Mouse (Mus musculus) forebrain, postnatal 0 days (tissue): ENCODE results near the gene Ephb4. TPM values are rescaled to one million over a fixed set of nuclear protein-coding genes. Genes with fewer than 3 reads are reported as not detected.

Experiments
- ATAC-seq: fragments of 200-750 bp; cut with Nextera tagmentation; 2 replicates; pipeline ENCODE4 v1.8.0; 2017; ENCODE audit warnings: mild to moderate bottlenecking, moderate library complexity
- DNase-seq: peaks from one replicate; pipeline ENCODE4 v3.0.0-alpha.2; 2015
- H3K27ac ChIP-seq: fragments of 300-500 bp; sonication (generic); 2 replicates; pipeline ENCODE4 v1.5.1; 2014; ENCODE audit warnings: low read depth, mild to moderate bottlenecking, antibody characterized with exemption, low read length, moderate library complexity, mixed read lengths
- H3K27me3 ChIP-seq: fragments of 300-500 bp; sonication (generic); 2 replicates; pipeline ENCODE4 v1.6.1; 2014; ENCODE audit warnings: mild to moderate bottlenecking, low read length, mixed read lengths; ENCODE audit not compliant: insufficient read depth
- H3K36me3 ChIP-seq: fragments of 300-500 bp; sonication (generic); 2 replicates; pipeline ENCODE4 v1.6.1; 2014; ENCODE audit warnings: mild to moderate bottlenecking, moderate library complexity; ENCODE audit not compliant: insufficient read depth
- H3K4me1 ChIP-seq: fragments of 300-500 bp; sonication (generic); 2 replicates; pipeline ENCODE4 v1.6.1; 2014; ENCODE audit warnings: antibody characterized with exemption; ENCODE audit not compliant: insufficient read depth
- H3K4me2 ChIP-seq: fragments of 300-500 bp; sonication (generic); 2 replicates; pipeline ENCODE4 v1.6.1; 2014; ENCODE audit warnings: low read depth, mild to moderate bottlenecking, moderate library complexity
- H3K4me3 ChIP-seq: fragments of 300-500 bp; sonication (generic); 2 replicates; pipeline ENCODE4 v1.5.1; 2014; ENCODE audit warnings: low read depth, low read length, mixed read lengths
- H3K9ac ChIP-seq: fragments of 300-500 bp; sonication (generic); 2 replicates; pipeline ENCODE4 v1.6.1; 2014; ENCODE audit warnings: mild to moderate bottlenecking
- H3K9me3 ChIP-seq: fragments of 300-500 bp; sonication (generic); 2 replicates; pipeline ENCODE4 v1.6.1; 2016; ENCODE audit warnings: low read length
- CTCF ChIP-seq: sonication (generic); IDR thresholded peaks from 2 replicates; pipeline ENCODE4 v1.5.1; 2016; ENCODE audit warnings: antibody characterized with exemption, control low read depth, low read depth
- WGBS: fragments of 180-500 bp; shearing (Covaris S2); extraction: QIAGEN DNeasy Blood & Tissue Kit; methylation state at CpG from one replicate; pipeline ENCODE4 v1.1.7; 2014; 5-methylcytosine and 5-hydroxymethylcytosine counted together
- polyA plus RNA-seq: library from polyadenylated mRNA; unstranded; fragments of >200 nt; fragmentation: Nextera tagmentation; extraction: Ambion mirVana; gene quantifications from 2 replicates; pipeline ENCODE4 v1.2.1, GENCODE M21; 2015
- total RNA-seq: library from RNA; depleted of rRNA; stranded (reverse); fragments of >200 nt; gene quantifications from 2 replicates; pipeline ENCODE4 v1.2.3, GENCODE M21; 2014

Ephb4 gene
- total and polyA plus RNA-seq, 2 experiments from 2014 or later = 4.9 to 12.7 TPM

DNA sequence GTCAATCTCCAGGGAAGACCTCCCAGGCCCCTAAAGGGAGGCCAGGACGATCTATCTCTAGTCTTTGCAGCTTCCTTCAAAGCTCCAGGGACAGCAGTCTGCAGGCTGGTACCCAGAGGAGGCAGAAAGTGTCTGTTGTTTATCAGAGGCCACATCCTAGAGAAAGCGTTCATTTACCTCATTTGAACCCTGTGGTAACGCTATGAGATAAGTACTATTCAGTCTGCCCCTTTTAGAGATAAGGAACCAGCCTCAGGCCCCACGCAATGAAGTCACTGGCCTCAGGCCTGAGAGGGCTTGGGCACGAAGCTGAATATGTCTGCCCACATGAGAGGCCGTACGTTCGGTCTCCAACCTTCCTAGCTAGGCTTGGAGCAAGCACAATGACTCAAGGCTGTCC is 32.5 kb upstream of the Ephb4 start:
- H3K36me3 ChIP-seq = peaks cover 45% of the 10 kb centered on the region
- no peak overlapping the region for H3K4me3 ChIP-seq
- no peak for TF ChIP-seq CTCF
- no peak overlapping the region for H3K9ac ChIP-seq
- no peak for ATAC-seq
- H3K9me3 ChIP-seq = no peaks in the 10 kb centered on the region
- H3K4me1 ChIP-seq = peaks cover 10% of the 10 kb centered on the region; the same call in 1 of the 2 replicates
- H3K4me2 ChIP-seq = no peak overlapping the region
- H3K27me3 ChIP-seq = no peaks in the 10 kb centered on the region
- no peak for DNase-seq
- 93% methylated on average over 8 of the region's 8 CpGs for WGBS
- H3K27ac ChIP-seq = no peak overlapping the region

DNA sequence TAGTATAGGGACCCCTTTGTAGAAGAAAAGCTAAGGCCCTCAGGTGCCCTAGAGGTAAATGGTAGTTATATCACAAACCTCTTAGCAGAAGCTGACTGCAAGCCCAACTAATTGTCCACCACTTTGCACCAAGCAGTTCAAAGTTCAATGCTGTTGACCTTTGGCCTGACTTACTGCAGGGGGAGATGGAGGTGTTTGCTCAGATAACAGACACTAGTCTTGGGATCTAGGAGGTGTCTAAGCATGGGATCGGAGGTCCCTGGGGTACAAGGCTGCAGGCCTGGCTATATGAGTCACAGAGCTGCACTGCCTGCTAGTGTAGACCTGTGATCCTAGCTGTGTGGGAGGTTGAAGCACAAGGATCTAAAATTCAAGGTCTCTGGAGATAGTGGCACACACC is 31.3 kb upstream of the Ephb4 start:
- DNase-seq (no peak), ATAC-seq (no peak)
- TF ChIP-seq CTCF = no peak
- peaks cover 45% of the 10 kb centered on the region for H3K36me3 ChIP-seq
- peaks cover 10% of the 10 kb centered on the region; the same call in 1 of the 2 replicates for H3K4me1 ChIP-seq
- no peak overlapping the region for H3K4me3 ChIP-seq
- no peak overlapping the region for H3K9ac ChIP-seq
- no peaks in the 10 kb centered on the region for H3K9me3 ChIP-seq
- H3K27me3 ChIP-seq = no peaks in the 10 kb centered on the region
- H3K4me2 ChIP-seq = no peak overlapping the region
- WGBS = 95% methylated on average over 1 of the region's 1 CpGs
- H3K27ac ChIP-seq = no peak overlapping the region

DNA sequence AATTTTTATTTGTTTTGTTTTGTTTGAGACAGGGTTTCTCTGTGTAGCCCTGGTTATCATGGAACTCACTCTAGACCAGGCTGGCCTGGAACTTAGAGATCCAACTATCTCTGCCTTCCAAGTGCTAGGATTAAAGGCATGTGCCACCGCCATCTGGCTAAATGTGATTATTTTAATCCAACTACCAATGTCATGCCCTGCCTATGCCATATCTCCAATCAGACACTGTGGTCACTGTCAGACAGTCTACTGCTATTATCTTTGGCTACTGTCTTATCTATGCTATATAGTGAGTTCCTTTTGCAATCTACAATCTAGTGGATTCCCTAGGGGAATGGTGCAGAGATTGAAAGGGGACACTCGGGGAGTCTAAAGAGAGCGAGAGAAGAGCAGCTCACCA is 28.9 kb upstream of the Ephb4 start:
- Histone ChIP-seq H3K4me3 (no peak overlapping the region), H3K4me1 (no peaks in the 10 kb centered on the region), H3K9ac (no peak overlapping the region), H3K4me2 (no peak overlapping the region), H3K27ac (no peak overlapping the region), H3K36me3 (peaks cover 51% of the 10 kb centered on the region), H3K9me3 (no peaks in the 10 kb centered on the region), H3K27me3 (no peaks in the 10 kb centered on the region)
- WGBS = 98% methylated on average over 3 of the region's 3 CpGs
- no peak for DNase-seq
- TF ChIP-seq CTCF = no peak
- no peak for ATAC-seq

DNA sequence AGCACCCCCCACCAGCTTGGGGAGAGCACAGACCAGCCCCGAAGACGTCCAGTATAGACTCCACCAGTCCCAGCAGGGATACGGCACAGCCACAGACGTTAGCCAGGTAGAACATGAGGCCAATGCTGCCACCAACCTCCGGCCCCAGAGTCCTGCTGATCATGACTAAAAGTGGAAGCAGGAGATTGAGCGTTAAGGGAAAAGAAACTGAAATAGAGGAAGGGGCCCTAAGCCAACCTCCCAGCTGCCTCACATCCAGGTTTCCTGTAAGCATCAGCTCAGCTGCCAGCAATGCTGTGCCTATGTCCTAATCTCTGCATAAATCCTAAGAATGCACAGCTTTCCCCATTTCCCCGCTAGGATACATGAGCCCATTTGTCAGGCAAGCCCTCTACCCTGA is 19.0 kb upstream of the Ephb4 start:
- Histone ChIP-seq H3K4me2 (no peak overlapping the region), H3K27ac (no peak overlapping the region), H3K9me3 (no peaks in the 10 kb centered on the region), H3K4me1 (0 out of 2 replicates have a peak, but pooled peaks cover 7% of the 10 kb centered on the region), H3K9ac (no peak overlapping the region), H3K27me3 (no peaks in the 10 kb centered on the region), H3K4me3 (no peak overlapping the region), H3K36me3 (peaks cover 14% of the 10 kb centered on the region; the same call in 1 of the 2 replicates)
- no peak for TF ChIP-seq CTCF
- ATAC-seq (no peak), DNase-seq (no peak)
- WGBS = 88% methylated on average over 7 of the region's 7 CpGs

DNA sequence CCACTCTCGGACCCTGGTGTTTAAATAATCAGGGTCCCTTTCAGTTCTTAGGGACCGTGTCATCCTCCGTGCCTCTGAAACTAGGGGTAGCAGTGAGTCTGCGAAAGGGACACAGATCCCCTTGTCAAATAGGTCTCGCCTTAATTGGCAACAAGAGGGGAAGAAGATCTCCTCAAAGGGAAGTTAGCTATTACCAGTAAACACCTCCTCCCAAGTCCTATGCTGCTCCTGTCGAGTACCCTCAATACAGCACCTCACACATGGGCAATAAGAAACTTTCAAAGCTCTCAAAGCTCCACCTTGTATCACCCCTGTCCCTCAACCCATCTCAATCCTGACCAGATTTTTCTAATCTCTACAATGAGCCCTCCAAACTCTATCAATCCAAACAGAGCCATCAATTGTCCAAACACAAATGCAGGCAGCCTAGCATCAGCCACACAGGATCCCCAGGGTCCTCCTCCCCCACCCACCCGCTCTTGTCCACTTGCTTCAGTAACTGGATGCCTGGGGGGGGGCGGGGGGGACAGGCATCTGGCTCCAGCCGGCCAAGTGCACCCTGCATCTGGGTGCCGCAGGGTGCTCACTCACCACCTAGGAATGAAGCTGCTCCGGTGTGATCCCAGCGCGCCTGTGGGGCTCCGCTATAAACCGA is 16.9 kb upstream of the Ephb4 start:
- ATAC-seq (peak; percentile 19), DNase-seq (peak; percentile 13)
- Histone ChIP-seq H3K27ac (no peak overlapping the region; the same call in 1 of the 2 replicates), H3K4me3 (peak overlapping the region; percentile 71), H3K27me3 (no peaks in the 10 kb centered on the region), H3K9ac (peak overlapping the region; percentile 86), H3K4me1 (0 out of 2 replicates have a peak, but pooled peaks cover 7% of the 10 kb centered on the region), H3K9me3 (no peaks in the 10 kb centered on the region), H3K4me2 (peak overlapping the region; percentile 85), H3K36me3 (0 out of 2 replicates have a peak, but pooled peaks cover 3% of the 10 kb centered on the region)
- TF ChIP-seq CTCF = no peak
- 15% methylated on average over 15 of the region's 15 CpGs for WGBS

DNA sequence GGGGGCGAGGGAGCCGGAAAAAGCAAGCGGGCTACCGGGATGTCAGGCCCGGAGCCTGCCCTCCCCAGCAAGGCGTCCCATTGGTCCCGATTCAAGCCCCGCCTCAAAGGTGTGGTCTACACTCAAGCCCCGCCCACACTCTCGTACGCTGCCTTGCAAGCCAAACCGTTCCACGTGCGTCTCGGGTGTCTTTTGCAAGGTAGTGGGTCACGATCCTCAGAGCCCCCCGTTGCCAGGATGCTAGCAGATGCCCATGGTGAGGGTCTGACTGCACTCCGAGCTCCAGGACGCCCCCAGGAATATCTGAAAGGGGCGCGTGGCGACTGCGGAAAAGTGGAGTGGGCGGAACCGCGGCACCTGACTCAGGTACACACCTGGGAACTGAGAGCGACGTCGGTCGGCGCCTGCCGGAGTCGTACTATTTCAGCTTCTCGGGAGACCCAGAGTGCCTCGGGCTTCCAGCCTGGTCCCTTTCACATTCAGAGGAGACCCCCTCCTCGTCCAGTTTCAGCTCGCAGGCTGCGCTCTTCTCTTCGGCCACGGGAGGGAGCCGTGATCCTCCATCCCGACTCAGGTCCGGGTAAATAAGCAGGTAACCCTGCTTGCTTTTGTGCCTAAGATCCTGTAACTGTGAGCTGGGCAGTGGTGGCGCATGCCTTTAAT is 16.3 kb upstream of the Ephb4 start, which contains the start of gene Slc12a9:
Gene Slc12a9 (minus strand): TSS at position 86 of the 663 bp plus-strand sequence.
- peak within 1 kb of the TSS; percentile 31 for H3K27ac ChIP-seq
- 0 out of 2 replicates have a peak, but pooled peaks cover 7% of the 10 kb centered on the region for H3K4me1 ChIP-seq
- H3K9me3 ChIP-seq = no peaks in the 10 kb centered on the region
- peak within 1 kb of the TSS; percentile 86 for H3K9ac ChIP-seq
- DNase-seq = peak; percentile 96
- peak; percentile 92 for ATAC-seq
- WGBS = under 1% methylated on average over 44 of the region's 44 CpGs
- H3K36me3 ChIP-seq = no peaks in the 10 kb centered on the region
- H3K27me3 ChIP-seq = no peaks in the 10 kb centered on the region
- H3K4me3 ChIP-seq = peak within 1 kb of the TSS; percentile 71
- TF ChIP-seq CTCF = peak; percentile 85
- peak within 1 kb of the TSS; percentile 85 for H3K4me2 ChIP-seq

DNA sequence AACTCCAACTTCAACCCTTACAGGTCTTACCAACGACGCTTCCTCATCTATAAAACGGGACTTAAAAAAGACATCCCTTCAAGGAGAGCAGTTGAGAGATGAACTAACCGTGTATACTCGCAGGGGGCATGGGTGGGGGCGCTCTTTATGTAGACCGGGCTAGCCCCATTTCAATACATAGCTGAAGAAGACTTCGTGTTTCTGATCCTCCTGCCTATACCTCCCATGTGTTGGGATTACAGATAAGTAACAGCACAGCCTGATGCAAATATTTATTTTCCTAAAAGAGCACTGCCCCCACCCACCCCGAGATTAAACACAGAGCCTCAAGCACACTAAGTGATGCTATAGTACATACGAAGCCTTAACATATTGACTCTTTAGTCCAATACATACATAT is 15.6 kb upstream of the Ephb4 start:
- no peak overlapping the region for H3K4me2 ChIP-seq

More for the DNA sequence above, 15.6 kb upstream of the Ephb4 start:
- Histone ChIP-seq H3K27me3 (no peaks in the 10 kb centered on the region), H3K36me3 (no peaks in the 10 kb centered on the region), H3K27ac (no peak overlapping the region), H3K9me3 (no peaks in the 10 kb centered on the region), H3K9ac (no peak overlapping the region), H3K4me1 (0 out of 2 replicates have a peak, but pooled peaks cover 12% of the 10 kb centered on the region), H3K4me3 (no peak overlapping the region)
- ATAC-seq (no peak), DNase-seq (no peak)
- WGBS = 68% methylated on average over 10 of the region's 10 CpGs
- no peak for TF ChIP-seq CTCF
